Mouse (Mus musculus) forebrain, embryonic 10.5 days (tissue): ENCODE measurements around the gene Tmem121b. TPM values are rescaled to one million over a fixed set of nuclear protein-coding genes. Genes with fewer than 3 reads are reported as not detected.

Source experiments
- DNase-seq: peaks from one replicate; pipeline ENCODE4 v3.0.0-alpha.2; 2017; ENCODE audit warnings: low spot score; ENCODE audit errors: extremely low spot score
- H3K27ac ChIP-seq: fragments of 300-500 bp; sonication (generic); 2 replicates; pipeline ENCODE4 v1.5.1; 2016; ENCODE audit warnings: mild to moderate bottlenecking
- H3K27me3 ChIP-seq: fragments of 300-500 bp; sonication (generic); 2 replicates; pipeline ENCODE4 v1.6.1; 2016; ENCODE audit warnings: mild to moderate bottlenecking; ENCODE audit not compliant: poor library complexity, severe bottlenecking
- H3K36me3 ChIP-seq: fragments of 300-500 bp; sonication (generic); replicated peaks from 2 replicates; pipeline ENCODE4 v1.6.1; 2016; ENCODE audit warnings: mild to moderate bottlenecking, moderate library complexity
- H3K4me1 ChIP-seq: fragments of 300-500 bp; sonication (generic); 2 replicates; pipeline ENCODE4 v1.6.1; 2016
- H3K4me3 ChIP-seq: fragments of 300-500 bp; sonication (generic); 2 replicates; pipeline ENCODE4 v1.5.1; 2016; ENCODE audit warnings: mild to moderate bottlenecking, moderate library complexity
- H3K9me3 ChIP-seq: fragments of 300-500 bp; sonication (generic); 2 replicates; pipeline ENCODE4 v1.6.1; 2016; ENCODE audit warnings: mild to moderate bottlenecking, moderate library complexity
- WGBS: fragments of 180-500 bp; shearing (Covaris S2); methylation state at CpG from one replicate; pipeline ENCODE4 v1.1.7; 2016; 5-methylcytosine and 5-hydroxymethylcytosine counted together
- polyA plus RNA-seq: library from polyadenylated mRNA; unstranded; fragments of >200 nt; fragmentation: Nextera tagmentation; extraction: Ambion mirVana; gene quantifications from 2 replicates; pipeline ENCODE4 v1.2.1, GENCODE M21; 2016

Gene Tmem121b
- polyA plus RNA-seq, 1 experiment from 2014 or later = 0.47 TPM

DNA sequence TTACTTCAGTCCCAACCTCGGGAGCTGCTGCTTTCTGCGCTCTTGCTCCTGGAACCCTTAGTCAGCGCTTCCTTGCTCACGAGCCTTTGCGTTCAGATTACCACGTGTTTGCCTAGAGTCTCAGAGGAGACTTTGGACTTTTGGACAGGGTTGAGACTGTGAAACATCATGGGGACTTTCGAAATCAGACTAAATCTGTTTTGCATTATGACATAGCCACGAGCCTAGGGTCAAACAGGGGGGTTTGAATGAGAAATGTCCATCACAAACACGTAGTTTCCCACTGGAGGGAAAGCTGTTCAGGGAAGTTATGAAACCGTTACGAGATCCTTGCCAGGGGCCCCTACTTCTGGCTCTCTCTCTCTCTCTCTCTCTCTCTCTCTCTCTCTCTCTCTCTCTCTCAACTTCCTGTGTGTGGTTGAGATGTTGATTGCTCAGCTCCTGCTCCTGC lies 39.0 kb downstream of the Tmem121b start:
- Histone ChIP-seq H3K9me3 (no peaks in the 10 kb centered on the region), H3K27ac (no peak overlapping the region), H3K4me3 (no peak overlapping the region), H3K27me3 (no peaks in the 10 kb centered on the region), H3K36me3 (no peaks in the 10 kb centered on the region), H3K4me1 (no peaks in the 10 kb centered on the region)
- no peak for DNase-seq
- 73% methylated on average over 11 of the region's 11 CpGs for WGBS

GRCm38 (mm10) chr6:120453556-120453955 lies 40.1 kb downstream of the Tmem121b start:
- H3K4me3 ChIP-seq = no peak overlapping the region
- DNase-seq = no peak
- H3K27me3 ChIP-seq = no peaks in the 10 kb centered on the region
- H3K9me3 ChIP-seq = no peaks in the 10 kb centered on the region
- H3K27ac ChIP-seq = no peak overlapping the region
- no peaks in the 10 kb centered on the region for H3K36me3 ChIP-seq
- H3K4me1 ChIP-seq = no peaks in the 10 kb centered on the region
- 87% methylated on average over 3 of the region's 3 CpGs for WGBS

GRCm38 (mm10) chr6:120453103-120453445 lies 40.5 kb downstream of the Tmem121b start:
- WGBS = 86% methylated on average over 5 of the region's 5 CpGs
- no peaks in the 10 kb centered on the region for H3K9me3 ChIP-seq

DNA sequence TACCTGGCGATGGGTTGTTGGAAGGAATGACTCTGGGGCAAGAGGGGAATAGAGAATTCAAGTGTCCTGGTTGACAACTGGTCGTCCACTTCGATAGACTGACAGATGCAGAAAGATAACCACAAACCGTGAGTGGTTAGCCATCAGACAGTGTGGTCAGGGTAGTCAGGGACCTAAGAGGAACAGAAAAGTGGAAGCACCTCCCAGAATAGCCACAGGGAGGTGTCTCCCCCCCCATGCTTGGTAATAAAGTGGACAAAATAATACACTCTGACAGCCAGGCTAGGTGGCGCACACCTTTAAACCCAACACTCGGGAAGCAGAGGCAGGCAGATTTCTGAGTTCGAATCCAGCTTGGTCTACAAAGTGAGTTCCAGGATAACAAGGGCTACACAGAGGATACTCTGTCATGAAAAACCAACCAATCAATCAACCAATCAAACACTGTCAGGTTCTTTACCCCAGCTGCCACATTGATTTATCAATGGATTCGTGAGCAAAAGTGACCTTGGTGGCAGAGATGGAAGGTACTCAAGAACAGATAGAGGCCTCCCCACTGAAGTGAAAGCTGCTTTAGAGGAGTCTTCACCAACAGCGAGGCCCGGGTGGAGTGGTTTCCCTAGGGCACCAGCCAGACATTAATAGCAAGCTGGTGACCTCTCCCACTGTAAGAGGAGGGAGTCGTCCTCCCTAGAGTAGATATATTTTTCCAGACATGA lies 41.1 kb downstream of the Tmem121b start:
- H3K4me3 ChIP-seq = no peak overlapping the region
- WGBS = 89% methylated on average over 11 of the region's 11 CpGs
- no peaks in the 10 kb centered on the region for H3K9me3 ChIP-seq
- no peaks in the 10 kb centered on the region for H3K4me1 ChIP-seq
- H3K27me3 ChIP-seq = no peaks in the 10 kb centered on the region
- no peaks in the 10 kb centered on the region for H3K36me3 ChIP-seq
- no peak for DNase-seq
- no peak overlapping the region for H3K27ac ChIP-seq

More at GRCm38 (mm10) chr6:120453103-120453445, 40.5 kb downstream of the Tmem121b start:
- DNase-seq = no peak
- Histone ChIP-seq H3K36me3 (no peaks in the 10 kb centered on the region), H3K4me3 (no peak overlapping the region), H3K27ac (no peak overlapping the region), H3K4me1 (no peaks in the 10 kb centered on the region), H3K27me3 (no peaks in the 10 kb centered on the region)

GRCm38 (mm10) chr6:120450208-120450607 lies 43.4 kb downstream of the Tmem121b start:
- H3K4me1 ChIP-seq = no peaks in the 10 kb centered on the region
- DNase-seq = no peak
- WGBS = 86% methylated on average over 3 of the region's 3 CpGs

DNA sequence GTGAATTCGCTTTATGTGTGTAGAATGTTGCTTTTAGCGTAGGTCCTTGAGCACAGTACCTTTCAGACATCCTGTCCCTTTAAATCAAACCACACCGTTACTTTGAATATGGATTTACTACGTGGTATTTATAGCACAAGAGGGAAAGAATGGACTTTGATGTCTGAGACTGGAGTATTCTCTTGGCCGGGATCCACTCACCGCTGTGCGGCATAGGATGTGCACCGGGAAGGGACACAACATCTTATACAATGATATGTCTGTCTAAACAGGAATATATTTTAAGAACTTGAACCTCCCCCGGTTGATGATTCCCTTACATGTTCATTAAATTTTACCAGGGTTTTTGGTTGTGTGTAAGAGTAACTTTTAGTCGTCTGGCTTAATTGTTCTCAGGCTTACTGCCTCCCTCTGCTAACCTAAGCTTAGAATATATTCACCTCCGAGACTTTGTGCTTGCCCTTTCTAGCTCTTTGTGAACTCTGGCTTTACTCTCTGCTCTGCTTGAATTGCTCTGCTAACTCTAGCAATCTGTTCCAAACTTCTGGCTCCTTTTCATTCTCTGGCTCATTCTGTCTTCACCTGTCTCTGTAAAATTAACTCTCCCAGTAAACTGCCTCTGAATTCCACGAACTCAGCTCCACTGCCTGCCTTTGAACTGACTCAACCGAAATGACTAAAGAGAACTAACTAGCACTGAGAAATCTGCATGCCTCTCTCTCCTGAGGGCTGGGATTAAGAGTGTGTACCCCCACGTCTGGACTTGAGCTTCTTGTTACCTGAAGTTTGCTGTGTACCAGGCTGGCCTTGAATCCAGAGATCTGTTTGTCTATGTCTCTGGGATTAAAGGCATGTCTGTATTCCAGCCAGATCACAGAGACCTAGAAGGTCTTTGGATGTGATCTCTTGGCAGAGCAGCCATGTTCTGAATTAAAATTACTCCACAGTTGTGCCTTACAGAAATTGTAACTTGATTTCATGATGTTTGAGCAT lies 49.9 kb downstream of the Tmem121b start:
- DNase-seq = no peak
- Histone ChIP-seq H3K27me3 (no peaks in the 10 kb centered on the region), H3K27ac (no peak overlapping the region), H3K4me1 (no peaks in the 10 kb centered on the region), H3K36me3 (peaks cover 68% of the 10 kb centered on the region), H3K9me3 (no peaks in the 10 kb centered on the region), H3K4me3 (no peak overlapping the region)
- WGBS = 90% methylated on average over 14 of the region's 14 CpGs

More at GRCm38 (mm10) chr6:120450208-120450607, 43.4 kb downstream of the Tmem121b start:
- H3K4me3 ChIP-seq = no peak overlapping the region
- H3K36me3 ChIP-seq = peaks cover 5% of the 10 kb centered on the region
- no peaks in the 10 kb centered on the region for H3K9me3 ChIP-seq
- no peak overlapping the region for H3K27ac ChIP-seq
- no peaks in the 10 kb centered on the region for H3K27me3 ChIP-seq

GRCm38 (mm10) chr6:120442171-120442749 lies 51.3 kb downstream of the Tmem121b start:
- Histone ChIP-seq H3K36me3 (peaks cover 82% of the 10 kb centered on the region), H3K27me3 (no peaks in the 10 kb centered on the region), H3K9me3 (no peaks in the 10 kb centered on the region), H3K4me3 (no peak overlapping the region), H3K27ac (no peak overlapping the region), H3K4me1 (no peaks in the 10 kb centered on the region)
- 91% methylated on average over 4 of the region's 4 CpGs for WGBS
- no peak for DNase-seq

Other genes with a start within 250 kb of the Tmem121b start
- gene D330020A13Rik, start 199.4 kb downstream of the Tmem121b start, polyA plus RNA-seq = not detected in 2 replicates
- 0.25 and 0.36 TPM in 2 replicates for gene B4galnt3, start 199.2 kb downstream of the Tmem121b start, polyA plus RNA-seq
- 48.9 and 51.6 TPM in 2 replicates for gene Kdm5a, start 129.7 kb downstream of the Tmem121b start, polyA plus RNA-seq
- gene Ccdc77, start 129.4 kb downstream of the Tmem121b start, polyA plus RNA-seq = 28.6 and 29.4 TPM in 2 replicates
- gene Il17ra, start 30.6 kb downstream of the Tmem121b start, polyA plus RNA-seq = 4.1 and 4.4 TPM in 2 replicates
- 20.2 and 23.6 TPM in 2 replicates for gene Hdhd5, start 37.5 kb upstream of the Tmem121b start, polyA plus RNA-seq
- gene Cecr2, start 172.6 kb upstream of the Tmem121b start, polyA plus RNA-seq = 13.0 and 14.5 TPM in 2 replicates